Mouse (Mus musculus) lung, postnatal 14 days (tissue): Measurements from ENCODE around the gene Sphk1.
A peak's percentile ranks its signal among the peaks of the same experiment; 100 is the strongest.
"Not testable (repeated sequence)": the region's sequence is repeated elsewhere in the genome, so short reads cannot be mapped to it uniquely, and the experiment has no call there.

Experiments
- DNase-seq: peaks from one replicate; pipeline ENCODE4 v3.0.0; 2021

Sphk1 gene

DNA sequence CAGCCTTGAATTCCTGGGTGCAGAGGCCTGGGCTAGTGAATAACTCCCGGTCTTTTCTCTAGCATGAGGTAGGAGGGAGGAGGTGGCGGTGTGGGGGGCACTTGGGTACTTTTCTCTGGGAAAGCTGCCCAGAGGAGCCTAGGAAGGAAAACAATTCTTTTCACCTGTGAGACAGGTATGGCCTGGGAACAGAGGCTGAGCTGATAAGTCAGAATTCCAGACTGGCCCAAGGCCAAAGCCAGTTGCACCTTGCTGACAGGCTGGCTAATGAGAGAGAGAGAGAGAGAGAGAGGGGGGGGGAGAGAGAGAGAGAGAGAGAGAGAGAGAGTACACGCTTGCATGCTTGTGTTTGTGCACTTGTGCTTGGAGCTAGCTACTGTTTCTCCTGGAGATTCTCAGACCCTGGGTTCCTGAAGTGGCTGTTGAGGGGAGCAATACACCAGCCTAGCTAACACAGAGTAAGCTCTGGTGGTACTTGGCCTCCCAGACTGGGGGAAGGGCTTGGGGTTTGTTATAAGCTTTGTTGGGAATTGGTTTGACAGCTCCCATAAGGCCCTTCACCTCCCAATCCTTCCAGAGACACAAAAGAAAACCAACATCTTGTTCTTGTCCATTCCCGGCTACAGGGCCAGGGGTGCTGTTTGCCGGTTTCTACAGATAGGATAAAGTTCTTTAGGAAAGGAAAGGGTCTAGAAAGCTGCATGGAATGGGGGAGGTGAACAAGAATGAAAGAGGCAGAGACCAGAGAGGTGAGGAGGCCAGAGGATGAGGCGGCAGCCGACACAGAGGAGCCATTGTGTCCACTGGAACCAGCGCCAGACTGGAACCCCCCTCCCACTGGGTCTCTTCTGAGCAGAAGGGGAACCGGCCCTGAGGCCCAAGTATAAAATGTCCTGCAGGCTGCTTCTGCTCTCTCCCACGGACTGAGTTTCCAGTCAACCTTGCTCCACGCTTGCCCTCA lies at the start of gene Sphk1:
Gene Sphk1, plus strand, starts transcription at position 739 of the 961 bp plus-strand sequence.
- DNase-seq = peak; percentile 60

DNA sequence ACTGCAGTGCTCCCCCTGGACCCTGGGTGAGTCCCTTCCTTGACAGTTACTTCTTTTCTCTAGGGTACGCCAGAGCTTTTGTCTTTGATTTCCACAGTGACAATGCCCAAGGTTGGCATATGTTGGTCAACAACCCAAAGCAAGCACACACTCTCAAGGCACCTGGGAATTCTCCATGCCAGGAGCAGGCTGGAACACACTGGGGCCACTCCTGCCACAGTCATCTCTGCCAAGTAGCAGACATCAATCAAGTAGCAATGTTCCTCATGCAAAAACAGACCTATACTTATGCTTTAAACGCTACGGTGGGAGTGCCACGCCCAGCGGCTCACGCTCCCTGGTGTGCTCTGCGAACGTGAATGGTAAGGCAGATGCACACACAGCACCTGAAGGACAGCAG lies 49.8 kb upstream of the Sphk1 start:
- DNase-seq = no peak

DNA sequence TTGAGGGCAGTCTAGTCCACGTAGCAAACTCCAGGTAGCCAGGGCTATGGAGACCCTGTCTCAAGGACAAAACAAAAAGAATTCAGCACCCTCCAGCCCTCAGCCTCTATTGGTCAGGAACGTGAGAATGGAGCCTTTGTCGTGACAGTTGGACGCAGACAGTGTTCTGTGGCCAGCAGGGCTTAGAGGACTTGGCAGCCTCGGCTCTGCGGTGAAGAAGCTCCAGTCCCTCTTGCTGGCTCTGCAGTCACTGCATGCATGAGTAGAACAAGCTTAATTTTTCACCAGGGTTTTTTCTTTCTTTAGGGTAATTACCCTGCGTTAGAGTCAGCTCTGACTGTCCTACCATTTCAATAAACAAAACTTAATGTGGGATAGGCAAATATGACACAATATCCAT lies 48.9 kb upstream of the Sphk1 start:
- no peak for DNase-seq

GRCm38 (mm10) chr11:116484261-116484660 lies 46.5 kb upstream of the Sphk1 start:
- no peak for DNase-seq

DNA sequence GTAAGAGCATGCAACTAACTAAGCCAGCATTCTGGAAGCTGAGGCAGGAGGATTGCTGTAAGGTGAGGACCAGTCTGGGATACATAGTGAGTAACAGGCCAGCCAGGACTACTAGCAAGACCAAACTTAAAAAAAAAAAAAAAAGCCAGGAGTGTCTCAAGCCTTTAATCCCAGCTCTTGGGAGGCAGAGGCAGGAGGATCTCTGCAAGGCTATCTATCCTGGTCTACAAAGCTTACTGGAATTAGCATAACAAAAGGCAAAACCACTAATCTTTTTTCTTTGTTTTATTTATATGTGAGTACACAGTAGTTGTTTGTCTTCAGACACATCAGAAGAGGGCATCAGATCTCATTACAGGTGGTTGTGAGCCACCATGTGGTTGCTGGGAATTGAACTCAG lies 42.5 kb upstream of the Sphk1 start:
- no peak for DNase-seq

GRCm38 (mm10) chr11:116488693-116489375 lies 41.9 kb upstream of the Sphk1 start:
- DNase-seq = no peak

- DNase-seq = no peak
These were observed 40.9 kb upstream of the Sphk1 start for GRCm38 (mm10) chr11:116489771-116490231.

DNA sequence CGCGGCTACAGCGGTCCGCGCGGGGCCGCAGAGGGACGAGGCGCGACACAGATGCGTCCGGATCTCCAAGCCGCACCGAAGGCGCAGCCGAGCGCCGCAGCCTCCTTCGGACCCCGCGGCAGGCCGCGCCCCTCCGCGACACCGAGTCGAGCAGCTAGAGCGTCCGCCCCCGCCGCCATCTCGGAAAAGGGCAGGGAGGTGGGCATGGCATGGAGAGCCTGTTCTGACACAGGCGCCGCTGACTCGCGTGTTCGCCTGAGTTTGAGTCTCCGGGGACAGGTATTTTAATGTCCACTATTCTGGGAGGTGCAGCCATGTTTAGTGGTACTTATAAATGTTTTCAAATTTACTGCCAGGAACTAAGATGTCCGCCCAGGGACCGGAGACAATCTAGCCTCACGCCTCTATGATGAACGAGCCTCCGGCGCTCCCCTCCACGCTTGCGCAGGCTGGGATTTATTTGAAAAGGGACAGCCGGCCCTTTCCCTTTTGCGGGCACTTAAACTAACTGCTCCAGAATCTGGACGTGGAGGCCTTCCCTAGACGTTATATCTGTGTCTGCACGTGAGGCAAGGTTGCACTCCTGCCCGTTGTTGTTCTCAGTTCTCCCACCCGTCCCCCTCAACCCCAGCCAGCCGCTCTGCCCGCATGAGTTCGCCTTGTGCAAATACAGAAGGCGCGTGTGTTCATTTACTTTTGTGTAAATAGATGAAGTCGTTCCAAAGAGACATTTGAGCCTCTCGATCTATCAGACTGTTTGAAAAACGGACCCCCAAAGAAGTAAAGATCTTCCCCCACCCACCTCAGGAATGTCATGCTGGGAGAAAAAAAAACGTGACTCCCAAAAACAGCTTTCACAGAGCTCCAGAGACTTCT lies 40.3 kb upstream of the Sphk1 start:
- peak; percentile 90 for DNase-seq

- no peak for DNase-seq
These were observed 39.4 kb upstream of the Sphk1 start for GRCm38 (mm10) chr11:116491338-116491737.

- DNase-seq = not testable (repeated sequence)
These were observed 38.2 kb upstream of the Sphk1 start for GRCm38 (mm10) chr11:116492507-116492906.

DNA sequence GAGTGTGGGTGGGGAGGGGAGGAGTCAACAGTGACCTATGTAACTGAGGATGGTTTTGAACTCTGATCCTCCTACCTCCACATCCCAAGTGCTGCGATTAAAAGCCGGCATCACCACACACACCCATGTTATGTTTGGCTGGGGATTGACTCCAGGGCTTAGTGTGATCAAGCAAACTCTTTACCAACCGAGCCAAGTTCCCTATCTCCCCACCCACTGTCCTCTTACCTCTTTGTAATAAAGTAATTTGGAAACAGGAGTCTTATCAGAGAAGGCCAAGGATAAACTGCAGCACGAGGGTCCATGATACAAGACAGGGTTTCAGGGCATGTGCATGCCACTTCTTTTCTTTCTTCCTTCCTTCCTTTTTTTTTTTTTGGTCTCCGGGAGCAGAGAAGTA lies 37.5 kb upstream of the Sphk1 start:
- DNase-seq = no peak

GRCm38 (mm10) chr11:116493795-116494252 lies 36.9 kb upstream of the Sphk1 start, which contains the start of gene Prpsap1:
Prpsap1 (minus strand) TSS chr11:116494202.
- peak; percentile 66 for DNase-seq

- peak; percentile 77 for DNase-seq
These were observed 36.1 kb upstream of the Sphk1 start for GRCm38 (mm10) chr11:116494474-116495174.

- DNase-seq = no peak
These were observed 33.4 kb upstream of the Sphk1 start for GRCm38 (mm10) chr11:116497313-116497712.

GRCm38 (mm10) chr11:116498596-116498995 lies 32.1 kb upstream of the Sphk1 start:
- no peak for DNase-seq

GRCm38 (mm10) chr11:116499018-116499417 lies 31.7 kb upstream of the Sphk1 start:
- no peak for DNase-seq

GRCm38 (mm10) chr11:116501005-116501746 lies 29.5 kb upstream of the Sphk1 start:
- DNase-seq = peak; percentile 46

DNA sequence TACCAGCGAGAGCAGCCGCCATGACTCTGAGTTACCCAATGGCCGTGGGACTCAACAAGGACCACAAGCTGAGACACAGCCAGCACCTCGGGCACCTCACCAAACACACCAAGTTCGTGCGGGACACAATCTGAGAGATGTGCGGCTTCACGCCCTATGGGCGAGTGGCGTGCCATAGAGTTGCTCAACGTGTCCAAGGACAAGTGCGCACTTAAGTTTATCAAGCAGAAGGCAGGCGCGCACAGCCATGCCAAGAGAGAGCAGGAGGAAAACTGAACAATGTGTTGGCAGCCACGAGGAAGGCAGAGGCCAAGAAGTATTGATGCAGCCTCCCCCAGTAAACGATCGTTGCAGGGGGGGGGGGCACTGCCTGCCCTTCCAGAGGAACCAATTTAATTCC lies 26.2 kb upstream of the Sphk1 start:
- peak; percentile 34 for DNase-seq

DNA sequence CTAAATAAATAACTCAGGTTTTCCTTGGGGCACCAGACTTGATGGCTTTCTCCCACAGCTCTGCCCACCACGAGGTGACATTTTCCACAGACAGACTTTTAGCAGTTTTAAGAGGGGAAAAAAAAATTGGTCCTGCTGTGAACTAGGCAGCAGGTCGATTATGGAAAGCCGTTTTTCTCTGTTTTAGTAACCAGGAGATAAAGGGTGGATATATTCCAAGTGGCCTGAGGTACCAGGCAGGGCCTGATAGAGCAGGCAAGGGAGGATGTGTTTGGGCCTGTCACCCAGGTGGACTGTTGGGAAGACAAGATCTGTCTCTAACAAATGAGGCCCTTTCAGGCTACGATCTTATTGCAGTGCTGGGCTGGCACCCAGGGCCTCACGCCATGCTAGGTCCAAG lies 25.2 kb upstream of the Sphk1 start:
- no peak for DNase-seq

GRCm38 (mm10) chr11:116506151-116506875 lies 24.4 kb upstream of the Sphk1 start:
- DNase-seq = no peak

GRCm38 (mm10) chr11:116508689-116509088 lies 22.0 kb upstream of the Sphk1 start:
- no peak for DNase-seq
